Mouse (Mus musculus): ENCODE data around the gene Shisa7. TPM values are rescaled to one million over a fixed set of nuclear protein-coding genes. Genes with fewer than 3 reads are reported as not detected.
"Not testable (repeated sequence)": the region's sequence is repeated elsewhere in the genome, so short reads cannot be mapped to it uniquely, and the experiment has no call there.

The Shisa7 gene
- polyA plus RNA-seq, 1 experiment from 2014 or later: 0.39 TPM

DNA sequence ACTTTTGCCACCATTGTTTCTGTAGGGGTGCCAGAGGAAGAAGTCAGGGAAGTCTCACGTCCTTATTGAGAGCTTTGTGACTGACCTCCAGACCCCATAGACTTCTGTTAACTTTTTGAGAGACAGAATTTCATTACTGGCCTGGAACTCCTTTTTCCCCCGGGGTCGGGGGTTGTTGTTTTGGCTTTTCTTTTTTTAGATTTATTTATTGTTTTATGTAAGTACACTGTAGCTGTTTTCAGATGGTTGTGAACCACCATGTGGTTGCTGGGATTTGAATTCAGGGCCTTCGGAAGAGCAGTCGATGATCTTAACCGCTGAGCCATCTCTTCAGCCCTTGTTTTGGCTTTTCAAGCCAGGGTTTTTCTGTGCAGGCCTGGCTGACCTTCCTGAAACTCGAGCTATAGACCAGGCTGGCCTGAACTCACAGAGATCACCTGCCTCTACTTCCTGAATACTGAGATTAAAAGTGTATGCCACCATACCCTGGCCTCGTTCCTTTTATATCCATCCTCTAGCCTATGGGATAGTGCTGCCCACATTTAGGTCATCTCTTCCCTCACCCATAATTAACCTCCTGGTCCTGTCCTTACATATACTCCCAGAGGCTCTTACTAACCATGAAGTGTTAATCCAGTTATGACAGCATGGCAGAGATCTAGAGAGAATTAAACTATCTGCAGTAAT lies 31.2 kb downstream of the Shisa7 start:
- peak overlapping the region; percentile 68 for H3K9ac ChIP-seq
- peak overlapping the region; percentile 80 for H3K4me2 ChIP-seq
- peaks cover 29% of the 10 kb centered on the region for H3K36me3 ChIP-seq
- no peak for ATAC-seq (ENCODE audit: insufficient number of reproducible peaks, insufficient read depth, low FRiP score, low TSS enrichment, low read depth)
- peaks cover 28% of the 10 kb centered on the region for H3K4me1 ChIP-seq
- H3K27me3 ChIP-seq: no peaks in the 10 kb centered on the region
- H3K9me3 ChIP-seq: no peaks in the 10 kb centered on the region
- H3K4me3 ChIP-seq: peak overlapping the region; percentile 99
- WGBS: 25% methylated on average over 8 of the region's 8 CpGs
- H3K27ac ChIP-seq: peak overlapping the region; percentile 95

GRCm38 (mm10) chr7:4812303-4813104 lies 32.0 kb downstream of the Shisa7 start, which contains the start of gene Ube2s:
Ube2s (minus strand) TSS chr7:4812590.
- Histone ChIP-seq H3K4me2 (peak within 1 kb of the TSS; percentile 80), H3K36me3 (peaks cover 33% of the 10 kb centered on the region), H3K4me1 (peaks cover 28% of the 10 kb centered on the region), H3K4me3 (peak within 1 kb of the TSS; percentile 99), H3K9ac (peak within 1 kb of the TSS; percentile 99), H3K27ac (peak within 1 kb of the TSS; percentile 95), H3K27me3 (no peaks in the 10 kb centered on the region), H3K9me3 (no peaks in the 10 kb centered on the region)
- WGBS: under 1% methylated on average over 62 of the region's 62 CpGs
- ATAC-seq (ENCODE audit: insufficient number of reproducible peaks, insufficient read depth, low FRiP score, low TSS enrichment, low read depth): peak; percentile 99

DNA sequence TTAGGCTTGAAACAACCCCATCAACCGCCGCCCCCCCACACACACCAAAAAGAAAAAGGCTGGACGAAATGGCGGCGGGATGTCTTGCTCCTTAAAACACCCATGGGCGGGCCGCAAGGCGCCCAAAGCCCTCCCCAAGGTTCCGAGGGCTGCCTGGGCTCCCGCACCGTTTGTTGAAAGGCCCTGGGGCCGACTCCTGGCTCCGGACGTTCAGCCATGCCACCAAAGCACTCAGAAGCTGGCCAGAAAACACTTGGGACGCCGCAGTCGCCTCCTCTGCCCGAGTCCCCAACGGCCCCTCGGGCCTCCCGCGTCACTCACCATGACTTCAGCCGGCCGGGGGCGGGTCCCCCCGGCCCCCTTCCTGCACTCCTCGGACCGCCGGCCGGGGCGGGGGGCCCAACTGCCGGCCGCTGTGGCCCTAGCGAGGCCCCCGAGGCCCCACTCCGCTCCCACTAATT lies 32.6 kb downstream of the Shisa7 start:
- peak overlapping the region; percentile 95 for H3K27ac ChIP-seq
- WGBS: under 1% methylated on average over 28 of the region's 36 CpGs
- H3K9me3 ChIP-seq: no peaks in the 10 kb centered on the region
- H3K36me3 ChIP-seq: peaks cover 39% of the 10 kb centered on the region
- H3K4me3 ChIP-seq: peak overlapping the region; percentile 99
- H3K4me1 ChIP-seq: peaks cover 28% of the 10 kb centered on the region
- ATAC-seq (ENCODE audit: insufficient number of reproducible peaks, insufficient read depth, low FRiP score, low TSS enrichment, low read depth): peak; percentile 21
- H3K9ac ChIP-seq: peak overlapping the region; percentile 99
- H3K27me3 ChIP-seq: no peaks in the 10 kb centered on the region
- H3K4me2 ChIP-seq: peak overlapping the region; percentile 80

DNA sequence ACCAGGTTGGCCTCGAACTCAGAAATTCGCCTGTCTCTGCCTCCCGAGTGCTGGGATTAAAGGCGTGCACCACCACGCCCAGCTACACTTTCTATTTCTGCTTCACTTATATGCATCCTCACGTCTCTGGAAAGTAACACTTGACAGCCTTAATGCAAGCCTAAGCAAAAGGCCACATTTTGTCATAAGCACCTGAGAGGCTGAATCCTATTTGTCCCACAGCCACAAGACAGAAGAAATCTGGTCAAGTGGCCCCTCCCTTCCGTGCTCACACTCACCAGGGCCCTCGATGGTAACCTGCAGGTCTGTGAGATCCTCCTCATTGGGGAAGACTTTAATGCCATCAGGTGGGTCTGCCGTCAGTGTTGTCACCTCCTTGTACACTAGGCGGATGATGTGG lies 33.4 kb downstream of the Shisa7 start:
- H3K27ac ChIP-seq: peak overlapping the region; percentile 95; the same call in 1 of the 2 replicates
- peak overlapping the region; percentile 99 for H3K9ac ChIP-seq
- ATAC-seq (ENCODE audit: insufficient number of reproducible peaks, insufficient read depth, low FRiP score, low TSS enrichment, low read depth); H3K9me3 ChIP-seq; H3K27me3 ChIP-seq: not testable (repeated sequence)
- H3K4me2 ChIP-seq: peak overlapping the region; percentile 80
- H3K4me3 ChIP-seq: peak overlapping the region; percentile 99
- 36% methylated on average over 10 of the region's 10 CpGs for WGBS
- H3K4me1 ChIP-seq: peaks cover 28% of the 10 kb centered on the region
- H3K36me3 ChIP-seq: peaks cover 47% of the 10 kb centered on the region

- WGBS: 92% methylated on average over 7 of the region's 7 CpGs
- Histone ChIP-seq H3K36me3 (peaks cover 66% of the 10 kb centered on the region), H3K9ac (no peak overlapping the region), H3K27me3 (no peaks in the 10 kb centered on the region), H3K4me3 (no peak overlapping the region), H3K4me2 (no peak overlapping the region), H3K9me3 (no peaks in the 10 kb centered on the region), H3K4me1 (peaks cover 23% of the 10 kb centered on the region), H3K27ac (no peak overlapping the region)
- ATAC-seq (ENCODE audit: insufficient number of reproducible peaks, insufficient read depth, low FRiP score, low TSS enrichment, low read depth): no peak
Measured at GRCm38 (mm10) chr7:4806716-4807115, 37.8 kb downstream of the Shisa7 start.

DNA sequence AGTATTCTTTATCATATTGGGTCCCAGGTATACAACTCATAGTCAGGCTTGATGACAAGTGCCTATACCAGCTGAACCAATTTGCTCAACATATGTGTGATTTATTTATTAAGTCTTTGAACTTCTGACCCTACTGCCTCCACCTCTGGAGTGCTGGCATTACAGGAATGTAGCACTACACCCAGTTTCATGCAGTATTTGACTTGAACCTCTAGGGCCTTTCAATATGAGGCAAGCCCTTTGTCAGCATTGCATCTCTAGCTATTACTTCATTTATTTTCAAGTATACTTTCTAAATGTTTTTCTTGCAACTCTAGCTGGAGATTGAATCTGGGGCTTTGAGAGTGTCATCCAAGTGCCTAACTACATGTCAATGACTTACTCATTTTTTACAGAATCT lies 42.2 kb downstream of the Shisa7 start:
- H3K36me3 ChIP-seq: peaks cover 38% of the 10 kb centered on the region
- no peak overlapping the region for H3K27ac ChIP-seq
- H3K9me3 ChIP-seq: no peaks in the 10 kb centered on the region
- no peak overlapping the region for H3K4me3 ChIP-seq
- no peaks in the 10 kb centered on the region for H3K27me3 ChIP-seq
- H3K4me1 ChIP-seq: no peaks in the 10 kb centered on the region
- ATAC-seq (ENCODE audit: insufficient number of reproducible peaks, insufficient read depth, low FRiP score, low TSS enrichment, low read depth): no peak
- no peak overlapping the region for H3K4me2 ChIP-seq
- H3K9ac ChIP-seq: no peak overlapping the region

GRCm38 (mm10) chr7:4795767-4796433 lies 48.6 kb downstream of the Shisa7 start:
- Histone ChIP-seq H3K9me3 (no peaks in the 10 kb centered on the region), H3K36me3 (peaks cover 41% of the 10 kb centered on the region), H3K4me1 (peaks cover 11% of the 10 kb centered on the region), H3K27me3 (no peaks in the 10 kb centered on the region), H3K4me3 (no peak overlapping the region), H3K9ac (no peak overlapping the region), H3K4me2 (no peak overlapping the region), H3K27ac (no peak overlapping the region)
- ATAC-seq (ENCODE audit: insufficient number of reproducible peaks, insufficient read depth, low FRiP score, low TSS enrichment, low read depth): no peak
- 74% methylated on average over 7 of the region's 7 CpGs for WGBS

DNA sequence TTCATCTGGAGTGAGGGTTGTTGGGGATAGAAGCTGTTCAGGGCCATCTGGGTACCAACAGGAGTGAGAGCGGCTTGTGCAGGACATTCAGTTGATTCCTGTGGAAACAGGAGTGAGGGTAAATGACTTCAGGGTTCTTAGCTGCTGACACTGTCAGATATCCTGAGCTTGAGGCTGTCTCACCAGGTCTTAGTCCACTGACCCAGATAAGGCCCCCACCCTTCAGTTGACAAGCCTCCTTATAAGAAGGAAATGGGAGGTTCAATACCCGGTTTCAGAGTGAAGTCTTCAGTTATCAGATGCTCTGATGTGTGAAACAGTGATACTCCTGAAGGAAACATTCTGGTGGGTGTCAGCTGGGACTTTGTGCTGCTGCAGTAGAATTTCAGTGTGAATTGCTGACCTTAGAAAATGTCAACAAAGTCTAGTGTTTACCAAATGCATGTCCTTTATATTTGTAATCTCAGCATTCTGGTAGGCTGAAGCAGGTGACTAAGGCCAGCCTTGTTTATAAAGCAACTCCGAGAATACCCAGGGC lies 49.8 kb downstream of the Shisa7 start:
- peaks cover 11% of the 10 kb centered on the region for H3K4me1 ChIP-seq
- no peaks in the 10 kb centered on the region for H3K9me3 ChIP-seq
- peaks cover 41% of the 10 kb centered on the region for H3K36me3 ChIP-seq
- H3K9ac ChIP-seq: peak overlapping the region; percentile 96
- no peak for ATAC-seq (ENCODE audit: insufficient number of reproducible peaks, insufficient read depth, low FRiP score, low TSS enrichment, low read depth)
- H3K27me3 ChIP-seq: peaks cover 5% of the 10 kb centered on the region
- WGBS: 88% methylated on average over 3 of the region's 3 CpGs
- H3K27ac ChIP-seq: no peak overlapping the region
- H3K4me3 ChIP-seq: peak overlapping the region; percentile 87; the same call in 1 of the 2 replicates
- H3K4me2 ChIP-seq: peak overlapping the region; percentile 86

DNA sequence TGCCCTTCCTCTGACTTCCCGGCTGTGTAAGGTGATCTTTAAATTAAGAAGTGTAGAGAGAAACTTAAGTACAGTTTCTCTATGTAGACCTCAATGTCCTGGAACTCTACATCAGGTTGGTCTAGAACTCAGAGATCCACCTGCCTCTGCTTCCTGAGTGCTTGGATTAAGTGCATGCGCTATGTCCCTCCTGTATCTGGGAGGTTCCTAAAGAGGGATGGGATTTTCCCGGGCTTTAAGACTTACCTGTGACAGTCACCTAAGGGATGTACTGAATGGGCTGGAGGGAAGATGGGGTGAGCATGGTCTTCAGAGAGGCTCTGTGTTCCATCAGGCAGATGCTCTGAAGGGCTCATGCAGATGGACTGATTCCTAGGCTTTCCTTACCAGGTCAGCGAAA lies 50.8 kb downstream of the Shisa7 start:
- peaks cover 18% of the 10 kb centered on the region for H3K4me1 ChIP-seq
- H3K27me3 ChIP-seq: peaks cover 15% of the 10 kb centered on the region
- ATAC-seq (ENCODE audit: insufficient number of reproducible peaks, insufficient read depth, low FRiP score, low TSS enrichment, low read depth): no peak
- H3K9me3 ChIP-seq: no peaks in the 10 kb centered on the region
- H3K9ac ChIP-seq: peak overlapping the region; percentile 96
- H3K4me3 ChIP-seq: peak overlapping the region; percentile 87
- WGBS: 33% methylated on average over 4 of the region's 4 CpGs
- H3K4me2 ChIP-seq: peak overlapping the region; percentile 86
- peaks cover 41% of the 10 kb centered on the region for H3K36me3 ChIP-seq
- no peak overlapping the region for H3K27ac ChIP-seq

DNA sequence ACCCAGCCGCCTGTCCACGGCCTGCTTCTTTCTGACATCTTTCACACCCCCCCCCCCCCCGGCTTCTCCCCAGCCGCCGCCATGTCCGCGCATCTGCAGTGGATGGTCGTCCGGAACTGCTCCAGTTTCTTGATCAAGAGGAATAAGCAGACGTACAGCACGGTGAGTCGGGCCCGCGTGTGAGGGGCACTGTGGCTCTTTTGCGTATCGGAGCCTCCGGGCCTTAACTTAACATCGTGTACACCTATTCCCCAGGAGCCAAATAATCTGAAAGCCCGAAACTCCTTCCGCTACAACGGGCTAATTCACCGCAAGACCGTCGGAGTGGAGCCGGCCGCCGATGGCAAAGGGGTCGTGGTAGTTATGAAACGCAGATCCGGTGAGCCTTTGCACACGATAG lies 51.2 kb downstream of the Shisa7 start:
- Histone ChIP-seq H3K4me1 (peaks cover 22% of the 10 kb centered on the region), H3K4me3 (peak overlapping the region; percentile 87), H3K27ac (peak overlapping the region; percentile 96), H3K9ac (peak overlapping the region; percentile 96), H3K27me3 (peaks cover 19% of the 10 kb centered on the region), H3K36me3 (peaks cover 41% of the 10 kb centered on the region), H3K4me2 (peak overlapping the region; percentile 86)
- H3K9me3 ChIP-seq; ATAC-seq (ENCODE audit: insufficient number of reproducible peaks, insufficient read depth, low FRiP score, low TSS enrichment, low read depth): not testable (repeated sequence)
- WGBS: under 1% methylated on average over 31 of the region's 31 CpGs
